Mouse (Mus musculus): ENCODE results near the gene Pla2g4a.

The Pla2g4a gene

GRCm38 (mm10) chr1:149960734-149961424 is at the start of gene Pla2g4a:
Pla2g4a (minus strand) TSS chr1:149961290.
- peak in 1 of 2 experiments; percentile 4 for DNase-seq (ENCODE audit: low read depth in 1 of 2, low spot score in 2 of 2)

GRCm38 (mm10) chr1:150010629-150010979 is 49.5 kb upstream of the Pla2g4a start:
- DNase-seq (ENCODE audit: low read depth in 1 of 2, low spot score in 2 of 2) = no peak

- DNase-seq (ENCODE audit: low read depth in 1 of 2, low spot score in 2 of 2) = no peak
Measured at GRCm38 (mm10) chr1:150009968-150010628, 49.0 kb upstream of the Pla2g4a start.

- no peak for DNase-seq (ENCODE audit: low read depth in 1 of 2, low spot score in 2 of 2)
Measured at GRCm38 (mm10) chr1:150009134-150009533, 48.0 kb upstream of the Pla2g4a start.

- DNase-seq (ENCODE audit: low read depth in 1 of 2, low spot score in 2 of 2) = no peak
Measured at GRCm38 (mm10) chr1:149975626-149976025, 14.5 kb upstream of the Pla2g4a start.

- DNase-seq (ENCODE audit: low read depth in 1 of 2, low spot score in 2 of 2) = no peak
Measured at GRCm38 (mm10) chr1:149965826-149966225, 4.7 kb upstream of the Pla2g4a start.

- no peak for DNase-seq (ENCODE audit: low read depth in 1 of 2, low spot score in 2 of 2)
Measured at GRCm38 (mm10) chr1:149961425-149962303, 574 bp upstream of the Pla2g4a start.

- no peak for DNase-seq (ENCODE audit: low read depth in 1 of 2, low spot score in 2 of 2)
Measured at GRCm38 (mm10) chr1:149960251-149960650, 839 bp downstream of the Pla2g4a start.

GRCm38 (mm10) chr1:149959069-149959468 is 2.0 kb downstream of the Pla2g4a start:
- DNase-seq (ENCODE audit: low read depth in 1 of 2, low spot score in 2 of 2) = no peak

- DNase-seq (ENCODE audit: low read depth in 1 of 2, low spot score in 2 of 2) = no peak
Measured at GRCm38 (mm10) chr1:149955482-149955881, 5.6 kb downstream of the Pla2g4a start.

- DNase-seq (ENCODE audit: low read depth in 1 of 2, low spot score in 2 of 2) = peak in 1 of 2 experiments; percentile 6
Measured at GRCm38 (mm10) chr1:149954026-149954425, 7.1 kb downstream of the Pla2g4a start.

- DNase-seq (ENCODE audit: low read depth in 1 of 2, low spot score in 2 of 2) = no peak
Measured at GRCm38 (mm10) chr1:149952050-149952449, 9.0 kb downstream of the Pla2g4a start.

GRCm38 (mm10) chr1:149950656-149951055 is 10.4 kb downstream of the Pla2g4a start:
- no peak for DNase-seq (ENCODE audit: low read depth in 1 of 2, low spot score in 2 of 2)

GRCm38 (mm10) chr1:149950254-149950653 is 10.8 kb downstream of the Pla2g4a start:
- no peak for DNase-seq (ENCODE audit: low read depth in 1 of 2, low spot score in 2 of 2)

GRCm38 (mm10) chr1:149949334-149949733 is 11.8 kb downstream of the Pla2g4a start:
- no peak for DNase-seq (ENCODE audit: low read depth in 1 of 2, low spot score in 2 of 2)

- no peak for DNase-seq (ENCODE audit: low read depth in 1 of 2, low spot score in 2 of 2)
Measured at GRCm38 (mm10) chr1:149948066-149948825, 12.8 kb downstream of the Pla2g4a start.

GRCm38 (mm10) chr1:149946993-149947392 is 14.1 kb downstream of the Pla2g4a start:
- no peak for DNase-seq (ENCODE audit: low read depth in 1 of 2, low spot score in 2 of 2)

- no peak for DNase-seq (ENCODE audit: low read depth in 1 of 2, low spot score in 2 of 2)
Measured at GRCm38 (mm10) chr1:149946432-149946831, 14.7 kb downstream of the Pla2g4a start.

- no peak for DNase-seq (ENCODE audit: low read depth in 1 of 2, low spot score in 2 of 2)
Measured at GRCm38 (mm10) chr1:149943611-149944010, 17.5 kb downstream of the Pla2g4a start.

- DNase-seq (ENCODE audit: low read depth in 1 of 2, low spot score in 2 of 2) = peak in 1 of 2 experiments; percentile 8
Measured at GRCm38 (mm10) chr1:149940301-149940700, 20.8 kb downstream of the Pla2g4a start.
